Mouse (Mus musculus) heart, adult 2 months (tissue): ENCODE measurements around the gene Mecom.

ENCODE experiments used
- CTCF ChIP-seq: fragments of 200-600 bp; IDR thresholded peaks from 2 replicates; pipeline ENCODE4 v1.8.1; 2022; ENCODE audit warnings: antibody characterized with exemption, mild to moderate bottlenecking, moderate library complexity
- EP300 ChIP-seq: fragments of 200-500 bp; IDR thresholded peaks from 2 replicates; pipeline ENCODE4 v1.6.1; 2011; ENCODE audit warnings: low read depth, low read length, control low read depth; ENCODE audit not compliant: insufficient read depth
- POLR2A ChIP-seq: fragments of 200-500 bp; IDR thresholded peaks from 2 replicates; pipeline ENCODE4 v1.6.1; 2011; ENCODE audit warnings: mild to moderate bottlenecking, low read depth, low read length, control low read depth; ENCODE audit not compliant: insufficient read depth

GRCm38 (mm10) chr3:30510646-30511045 lies 37.2 kb downstream of the Mecom start:
- no peak for TF ChIP-seq CTCF
- TF ChIP-seq EP300: no peak
- no peak for TF ChIP-seq POLR2A
